Mouse (Mus musculus) cerebellum, adult 11 months (tissue): Measurements from ENCODE around the gene Gm7358.
"Not testable (repeated sequence)": the region's sequence is repeated elsewhere in the genome, so short reads cannot be mapped to it uniquely, and the experiment has no call there.

Experiments
- DNase-seq: peaks from one replicate; pipeline ENCODE4 v3.0.0; 2022

Gm7358 gene

GRCm38 (mm10) chr17:14059431-14059830 lies at the start of gene Gm7358:
Gene Gm7358, minus strand, starts transcription at chr17:14059531.
- not testable (repeated sequence) for DNase-seq

- DNase-seq: not testable (repeated sequence)
Measured at GRCm38 (mm10) chr17:14103018-14103417, 43.7 kb upstream of the Gm7358 start.

- not testable (repeated sequence) for DNase-seq
Measured at GRCm38 (mm10) chr17:14101446-14101980, 42.2 kb upstream of the Gm7358 start.

- not testable (repeated sequence) for DNase-seq
Measured at GRCm38 (mm10) chr17:14099886-14100285, 40.6 kb upstream of the Gm7358 start.

GRCm38 (mm10) chr17:14094165-14094564 lies 34.8 kb upstream of the Gm7358 start:
- DNase-seq: not testable (repeated sequence)

GRCm38 (mm10) chr17:14086629-14087028 lies 27.3 kb upstream of the Gm7358 start:
- not testable (repeated sequence) for DNase-seq

GRCm38 (mm10) chr17:14041880-14042279 lies 17.5 kb downstream of the Gm7358 start:
- DNase-seq: not testable (repeated sequence)

GRCm38 (mm10) chr17:14037012-14037411 lies 22.3 kb downstream of the Gm7358 start:
- DNase-seq: not testable (repeated sequence)

GRCm38 (mm10) chr17:14036113-14036512 lies 23.2 kb downstream of the Gm7358 start:
- DNase-seq: not testable (repeated sequence)
